In the genomic region with DNA sequence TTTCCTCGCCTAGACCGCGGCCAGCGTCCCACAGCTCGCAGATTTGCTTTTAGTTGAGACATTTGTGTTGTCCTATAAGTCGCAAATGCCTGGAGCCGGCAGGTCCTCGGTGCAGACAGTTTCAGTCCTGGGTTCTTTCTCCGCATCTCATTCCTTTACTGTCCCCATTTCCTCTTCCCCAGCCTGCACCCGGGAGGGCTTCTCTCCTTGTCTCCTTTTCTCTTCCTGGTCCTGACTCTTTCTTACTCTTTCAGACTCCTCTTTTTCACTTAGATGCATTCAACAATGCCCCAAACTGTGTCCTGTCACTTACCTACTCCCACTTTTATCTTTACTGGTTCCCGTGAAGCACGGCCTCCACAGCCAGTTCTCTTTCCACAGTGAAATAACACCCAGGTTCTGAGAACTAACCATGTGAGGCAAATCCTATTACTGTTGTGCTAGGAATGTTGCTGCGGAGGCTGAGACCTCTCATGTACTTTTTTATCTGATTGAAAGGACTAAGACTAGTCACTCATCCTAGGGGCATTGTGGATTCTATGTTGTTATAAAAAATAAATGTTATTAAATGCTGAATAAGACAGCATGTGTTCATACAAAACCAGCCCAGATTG, we compare ENCODE assay signal across 8 mouse cellular contexts. TPM values are rescaled to one million over a fixed set of nuclear protein-coding genes. Genes with fewer than 3 reads are reported as not detected.
A peak's percentile ranks its signal among the peaks of the same experiment; 100 is the strongest.
DNase-seq lines count a peak whose midpoint lies in the region; ATAC-seq and TF ChIP-seq lines count a peak whose summit lies in the region.

No protein-coding gene starts in this region.

- H3K27me3 ChIP-seq in erythroblast, embryonic 14.5 days (ENCODE audit: control insufficient read depth) = no peaks in the 10 kb centered on the region
- no peaks in the 10 kb centered on the region for H3K27me3 ChIP-seq in limb, embryonic 14.5 days (ENCODE audit: control insufficient read depth, insufficient read depth, low read length)

- intact Hi-C loops in left cerebral cortex, postnatal 4 days (cut with DNase I) = no loop called here

- H3K4me1 ChIP-seq in erythroblast, embryonic 14.5 days (ENCODE audit: control insufficient read depth) = peaks cover 18% of the 10 kb centered on the region
- H3K4me1 ChIP-seq in limb, embryonic 14.5 days (ENCODE audit: control insufficient read depth, insufficient read depth, low read length) = peaks cover 3% of the 10 kb centered on the region; the same call in 1 of the 2 replicates

- no peak for TF ChIP-seq POLR2A in limb, embryonic 14.5 days (IDR thresholded peaks at IDR 0.05; ENCODE audit: borderline replicate concordance, extremely low read depth, insufficient read depth, insufficient read length)

- H3K36me3 ChIP-seq in erythroblast, embryonic 14.5 days (ENCODE audit: control insufficient read depth) = peaks cover 6% of the 10 kb centered on the region
- H3K36me3 ChIP-seq in limb, embryonic 14.5 days (ENCODE audit: control insufficient read depth, insufficient read depth, low read length) = peaks cover 11% of the 10 kb centered on the region

- H3K9ac ChIP-seq in limb, embryonic 14.5 days (ENCODE audit: low read depth, low read length, severe bottlenecking) = peak overlapping the region; percentile 76

- DNase-seq in embryo, embryonic 10.5 days (ENCODE audit: low spot score) = peak; percentile 46
- DNase-seq in embryo, embryonic 11 days = no peak
- peak; percentile 39 for DNase-seq in 3T3-L1 (ENCODE audit: low read depth, low spot score)
- no peak for DNase-seq in limb, embryonic 14.5 days (ENCODE audit: low spot score)
- peak; percentile 19 for DNase-seq in retina, postnatal 7 days (ENCODE audit: low read depth, low spot score)
- no peak for DNase-seq in left cerebral cortex, postnatal 4 days
- no peak for DNase-seq in urinary bladder, postnatal 14 days (ENCODE audit: low spot score)

- 0 out of 2 replicates have a peak, but pooled peaks have one; percentile 8 for ATAC-seq in limb, embryonic 14.5 days (ENCODE audit: low FRiP score, low read depth)

- no peaks in the 10 kb centered on the region for H3K9me3 ChIP-seq in erythroblast, embryonic 14.5 days (ENCODE audit: control insufficient read depth, low read length)
- H3K9me3 ChIP-seq in limb, embryonic 14.5 days (ENCODE audit: control insufficient read depth, low read length) = no peaks in the 10 kb centered on the region

- peak overlapping the region; percentile 56 for H3K4me2 ChIP-seq in limb, embryonic 14.5 days (replicated peaks; ENCODE audit: low read depth, low read length, severe bottlenecking)

- peak overlapping the region; percentile 91 for H3K27ac ChIP-seq in limb, embryonic 14.5 days (replicated peaks; ENCODE audit: low read depth, low read length)

- WGBS in limb, embryonic 14.5 days = 2% methylated on average over 12 of the region's 13 CpGs

- H3K4me3 ChIP-seq in erythroblast, embryonic 14.5 days (replicated peaks) = peak overlapping the region; percentile 71
- H3K4me3 ChIP-seq in limb, embryonic 14.5 days (replicated peaks; ENCODE audit: low read length) = peak overlapping the region; percentile 66

RNA-seq across cellular contexts. Expression of a gene that starts 0.6 kb away (rescaled TPM):
- polyA plus RNA-seq in erythroblast, embryonic 14.5 days (2012) = 0.10 and 0.34 TPM in 2 replicates
- 45.8 and 47.0 TPM in 2 replicates for polyA plus RNA-seq in limb, embryonic 14.5 days (2012; rRNA removed)
- polyA plus RNA-seq in limb, embryonic 14.5 days (2014; fragmentation: Nextera tagmentation; extraction: Ambion mirVana) = 38.1 and 47.0 TPM in 2 replicates
- 10 to 100 TPM; 44.0 to 44.3 TPM for total RNA-seq in left cerebral cortex, postnatal 4 days (2021)

Comparison
In these comparisons a context has a peak if more than half of its experiments do, and no peak if none do; other contexts are left out.
1. DNase-seq: peak in embryo, embryonic 10.5 days (single experiment), 3T3-L1 (single experiment) and retina, postnatal 7 days (single experiment); none in embryo, embryonic 11 days (single experiment), limb, embryonic 14.5 days (single experiment), left cerebral cortex, postnatal 4 days (single experiment) and urinary bladder, postnatal 14 days (single experiment).
2. RNA of a gene that starts 0.6 kb away (polyA plus RNA-seq): 38.1 to 47.0 TPM in limb, embryonic 14.5 days; 0.10 to 0.34 TPM in erythroblast, embryonic 14.5 days; every median in the first group is over 10 times any median in the second.